Mouse (Mus musculus): Measurements from ENCODE around the gene Bcorl1.

GRCm38 (mm10) chrX:48340441-48341049, 613 bp upstream of the Bcorl1 start:
- TF ChIP-seq CTCF (IDR thresholded peaks at IDR 0.05; ENCODE audit: low read depth) (no peak), EP300 (optimal IDR thresholded peaks at IDR 0.05) (no peak)
